Mouse (Mus musculus) kidney, embryonic 16.5 days (tissue): ENCODE measurements at regions not wholly inside any gene's neighbourhood (a gene's known extent, or its start where the extent isn't known, plus 50 kb on each side); places are given as distances from the start of the nearest gene placed in this dataset.

ENCODE experiments used
- ATAC-seq: fragments of 200-750 bp; cut with Nextera tagmentation; 2 replicates; pipeline ENCODE4 v1.8.0; 2017; ENCODE audit warnings: moderate TSS enrichment; ENCODE audit not compliant: low FRiP score, low TSS enrichment
- H3K27ac ChIP-seq: fragments of 300-500 bp; sonication (generic); 2 replicates; pipeline ENCODE4 v1.5.1; 2014; ENCODE audit warnings: low read length
- H3K27me3 ChIP-seq: fragments of 300-500 bp; sonication (generic); 2 replicates; pipeline ENCODE4 v1.6.1; 2014; ENCODE audit warnings: low read length, control low read depth, mixed read lengths; ENCODE audit not compliant: insufficient read depth
- H3K36me3 ChIP-seq: fragments of 300-500 bp; sonication (generic); 2 replicates; pipeline ENCODE4 v1.6.1; 2014; ENCODE audit warnings: low read length, control low read depth, mixed read lengths; ENCODE audit not compliant: insufficient read depth
- H3K4me1 ChIP-seq: fragments of 300-500 bp; sonication (generic); 2 replicates; pipeline ENCODE4 v1.6.1; 2014; ENCODE audit warnings: low read length, control low read depth, mixed read lengths; ENCODE audit not compliant: insufficient read depth
- H3K4me2 ChIP-seq: fragments of 300-500 bp; sonication (generic); replicated peaks from 2 replicates; pipeline ENCODE4 v1.6.1; 2014; ENCODE audit warnings: low read depth, low read length
- H3K4me3 ChIP-seq: fragments of 300-500 bp; sonication (generic); 2 replicates; pipeline ENCODE4 v1.5.1; 2014; ENCODE audit warnings: mild to moderate bottlenecking, low read length
- H3K9ac ChIP-seq: fragments of 300-500 bp; sonication (generic); replicated peaks from 2 replicates; pipeline ENCODE4 v1.6.1; 2014; ENCODE audit warnings: low read length
- H3K9me3 ChIP-seq: fragments of 300-500 bp; sonication (generic); 2 replicates; pipeline ENCODE4 v1.6.1; 2016; ENCODE audit warnings: low read length, control low read depth
- WGBS: fragments of 180-500 bp; shearing (Covaris S2); extraction: QIAGEN DNeasy Blood & Tissue Kit; methylation state at CpG from one replicate; pipeline ENCODE4 v1.1.7; 2014; 5-methylcytosine and 5-hydroxymethylcytosine counted together

DNA sequence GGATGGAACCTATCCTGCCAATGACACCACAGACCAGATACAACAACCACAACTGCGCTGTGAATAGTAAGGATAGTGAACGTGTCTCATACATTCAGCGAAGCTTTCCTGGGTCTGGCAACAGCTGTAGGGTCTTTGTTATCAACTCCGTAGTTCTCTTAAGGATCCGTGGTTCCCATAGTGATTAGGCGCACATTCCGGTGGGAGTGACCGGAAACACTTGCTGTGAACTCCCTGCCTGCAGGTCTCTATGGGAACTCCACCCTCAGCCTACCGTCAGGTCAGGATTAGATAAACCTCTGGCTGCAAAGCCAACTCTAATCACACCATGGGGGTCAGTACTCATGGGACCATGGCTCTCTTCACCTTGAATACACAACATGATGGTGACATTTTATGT lies 53.8 kb upstream of the Sh3gl3 start:
- Histone ChIP-seq H3K27ac (no peak overlapping the region), H3K36me3 (no peaks in the 10 kb centered on the region), H3K4me1 (no peaks in the 10 kb centered on the region), H3K27me3 (no peaks in the 10 kb centered on the region), H3K9me3 (no peaks in the 10 kb centered on the region), H3K9ac (no peak overlapping the region), H3K4me3 (no peak overlapping the region), H3K4me2 (no peak overlapping the region)
- ATAC-seq: no peak
- WGBS: 60% methylated on average over 9 of the region's 9 CpGs

DNA sequence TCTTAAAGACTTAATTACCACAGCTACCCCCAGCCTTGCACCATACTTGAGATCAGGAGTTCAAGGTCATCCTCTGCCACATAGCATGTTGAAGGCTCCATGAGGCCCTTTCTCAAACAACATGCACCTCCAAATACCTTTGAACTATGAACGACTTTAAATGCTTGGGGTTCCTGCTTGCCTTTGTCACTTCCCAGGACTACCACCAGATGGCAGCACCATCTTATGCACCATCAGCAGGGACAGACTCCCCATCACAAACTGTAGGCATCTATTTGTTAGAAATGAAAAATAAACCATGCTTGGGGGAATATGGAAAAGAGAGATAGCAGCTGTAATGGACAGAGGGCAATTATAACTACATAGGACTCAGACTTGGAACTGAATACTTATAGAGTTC lies 51.9 kb upstream of the Sh3gl3 start:
- Histone ChIP-seq H3K4me3 (no peak overlapping the region), H3K9me3 (no peaks in the 10 kb centered on the region), H3K4me2 (no peak overlapping the region), H3K36me3 (no peaks in the 10 kb centered on the region), H3K4me1 (no peaks in the 10 kb centered on the region), H3K27ac (no peak overlapping the region), H3K9ac (no peak overlapping the region), H3K27me3 (no peaks in the 10 kb centered on the region)
- WGBS: 0% methylated on average over 1 of the region's 1 CpGs
- ATAC-seq: no peak
